Mouse (Mus musculus): ENCODE measurements at regions not wholly inside any gene's neighbourhood (a gene's known extent, or its start where the extent isn't known, plus 50 kb on each side); places are given as distances from the start of the nearest gene placed in this dataset.
A peak's percentile ranks its signal among the peaks of the same experiment; 100 is the strongest.

GRCm38 (mm10) chr8:82196504-82196903, 206.5 kb downstream of the Il15 start:
- no peak for ATAC-seq
- WGBS, result 71% methylated on average over 3 of the region's 3 CpGs
- no peaks in the 10 kb centered on the region for H3K27me3 ChIP-seq (replicated peaks; ENCODE audit: control insufficient read depth, insufficient read depth, low read length)

GRCm38 (mm10) chr8:82195112-82195511, 207.9 kb downstream of the Il15 start:
- Histone ChIP-seq H3K27ac (ENCODE audit: low read length) (no peak overlapping the region), H3K9me3 (ENCODE audit: control insufficient read depth, low read length) (no peaks in the 10 kb centered on the region), H3K36me3 (ENCODE audit: control insufficient read depth, insufficient read depth, low read length) (no peaks in the 10 kb centered on the region), H3K4me2 (ENCODE audit: low read depth, low read length) (no peak overlapping the region), H3K9ac (ENCODE audit: low read depth, low read length) (no peak overlapping the region), H3K27me3 (replicated peaks; ENCODE audit: control insufficient read depth, insufficient read depth, low read length) (no peaks in the 10 kb centered on the region), H3K4me3 (ENCODE audit: low read length) (no peak overlapping the region), H3K4me1 (ENCODE audit: control insufficient read depth, insufficient read depth, low read length) (no peaks in the 10 kb centered on the region)
- no peak for ATAC-seq
- 72% methylated on average over 5 of the region's 5 CpGs for WGBS

More at GRCm38 (mm10) chr8:82196504-82196903, 206.5 kb downstream of the Il15 start:
- no peaks in the 10 kb centered on the region for H3K9me3 ChIP-seq (ENCODE audit: control insufficient read depth, low read length)
- H3K4me2 ChIP-seq (ENCODE audit: low read depth, low read length), result no peak overlapping the region
- H3K4me1 ChIP-seq (ENCODE audit: control insufficient read depth, insufficient read depth, low read length), result no peaks in the 10 kb centered on the region
- H3K4me3 ChIP-seq (ENCODE audit: low read length), result no peak overlapping the region
- H3K36me3 ChIP-seq (ENCODE audit: control insufficient read depth, insufficient read depth, low read length), result no peaks in the 10 kb centered on the region
- H3K9ac ChIP-seq (ENCODE audit: low read depth, low read length), result no peak overlapping the region
- H3K27ac ChIP-seq (ENCODE audit: low read length), result no peak overlapping the region

DNA sequence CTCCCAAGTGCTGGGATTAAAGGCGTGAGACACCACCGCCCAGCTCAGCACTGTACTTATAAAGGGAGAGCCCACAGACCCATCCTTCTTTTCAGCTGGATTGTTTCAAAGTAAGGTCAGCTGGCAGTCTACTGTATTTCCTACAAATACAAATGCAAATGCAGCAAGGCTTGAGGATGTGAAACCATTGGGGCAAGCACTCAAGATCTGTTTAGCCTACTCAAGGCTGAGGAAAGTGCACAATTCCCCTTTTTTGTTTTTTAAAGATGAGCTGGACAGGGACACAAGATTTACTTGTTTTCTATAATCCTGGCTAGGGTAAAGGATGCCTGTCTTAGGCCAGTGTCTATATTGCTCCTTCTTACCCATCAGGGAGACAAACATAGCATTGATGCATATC, 212.0 kb downstream of the Il15 start:
- WGBS, result 95% methylated on average over 2 of the region's 2 CpGs
- Histone ChIP-seq H3K27me3 (replicated peaks; ENCODE audit: control insufficient read depth, insufficient read depth, low read length) (no peaks in the 10 kb centered on the region), H3K9me3 (ENCODE audit: control insufficient read depth, low read length) (no peaks in the 10 kb centered on the region), H3K9ac (ENCODE audit: low read depth, low read length) (no peak overlapping the region), H3K4me2 (ENCODE audit: low read depth, low read length) (no peak overlapping the region), H3K36me3 (ENCODE audit: control insufficient read depth, insufficient read depth, low read length) (no peaks in the 10 kb centered on the region), H3K27ac (ENCODE audit: low read length) (no peak overlapping the region), H3K4me1 (ENCODE audit: control insufficient read depth, insufficient read depth, low read length) (no peaks in the 10 kb centered on the region), H3K4me3 (ENCODE audit: low read length) (no peak overlapping the region)
- no peak for ATAC-seq

DNA sequence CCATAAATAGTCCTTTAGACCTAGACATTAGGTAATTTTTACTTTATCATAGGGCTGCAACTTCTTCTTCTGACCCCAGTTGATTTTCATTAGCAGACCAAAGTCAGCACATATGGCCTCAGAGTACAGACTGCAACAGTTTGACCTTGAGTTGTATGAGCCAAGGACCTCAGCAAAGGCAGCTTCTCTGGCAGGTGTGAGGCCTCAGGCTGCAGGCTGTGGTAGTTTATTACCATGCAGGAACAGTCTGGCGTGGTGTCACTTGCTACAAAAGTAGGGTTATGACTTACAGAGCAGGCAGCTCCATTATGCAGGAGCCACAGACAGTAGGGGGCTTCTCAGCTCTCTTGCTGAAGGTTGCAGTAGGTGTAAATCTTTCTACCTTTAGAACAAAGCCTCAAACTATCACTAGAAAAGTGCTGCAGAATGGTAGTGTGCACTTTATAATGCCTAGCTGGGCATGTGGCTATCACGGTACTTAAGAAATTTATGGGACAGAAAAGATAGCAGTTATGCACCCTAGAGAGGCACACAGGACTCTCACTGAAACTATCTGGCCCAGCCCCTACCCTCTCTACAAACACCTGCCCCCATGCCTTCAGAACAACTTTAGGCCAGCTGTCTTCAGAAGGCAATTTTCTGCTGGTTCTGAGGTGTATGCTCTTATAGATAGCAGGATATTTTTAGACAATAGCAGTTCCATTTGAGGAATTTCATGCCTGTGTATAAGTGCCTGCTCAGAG, 215.7 kb downstream of the Il15 start:
- 42% methylated on average over 2 of the region's 2 CpGs for WGBS
- no peak overlapping the region for H3K4me3 ChIP-seq (ENCODE audit: low read length)
- H3K4me2 ChIP-seq (ENCODE audit: low read depth, low read length), result no peak overlapping the region
- no peak overlapping the region for H3K27ac ChIP-seq (ENCODE audit: low read length)
- no peaks in the 10 kb centered on the region for H3K9me3 ChIP-seq (ENCODE audit: control insufficient read depth, low read length)
- H3K9ac ChIP-seq (ENCODE audit: low read depth, low read length), result no peak overlapping the region
- H3K36me3 ChIP-seq (ENCODE audit: control insufficient read depth, insufficient read depth, low read length), result no peaks in the 10 kb centered on the region
- no peaks in the 10 kb centered on the region for H3K27me3 ChIP-seq (replicated peaks; ENCODE audit: control insufficient read depth, insufficient read depth, low read length)
- peak; percentile 92 for ATAC-seq
- no peaks in the 10 kb centered on the region for H3K4me1 ChIP-seq (ENCODE audit: control insufficient read depth, insufficient read depth, low read length)

GRCm38 (mm10) chr8:82184022-82184421, 219.0 kb downstream of the Il15 start:
- H3K4me2 ChIP-seq (ENCODE audit: low read depth, low read length), result no peak overlapping the region
- ATAC-seq, result no peak

More at GRCm38 (mm10) chr8:82184022-82184421, 219.0 kb downstream of the Il15 start:
- Histone ChIP-seq H3K27ac (ENCODE audit: low read length) (no peak overlapping the region), H3K36me3 (ENCODE audit: control insufficient read depth, insufficient read depth, low read length) (no peaks in the 10 kb centered on the region), H3K4me3 (ENCODE audit: low read length) (no peak overlapping the region), H3K9ac (ENCODE audit: low read depth, low read length) (no peak overlapping the region), H3K27me3 (replicated peaks; ENCODE audit: control insufficient read depth, insufficient read depth, low read length) (no peaks in the 10 kb centered on the region), H3K4me1 (ENCODE audit: control insufficient read depth, insufficient read depth, low read length) (no peaks in the 10 kb centered on the region), H3K9me3 (ENCODE audit: control insufficient read depth, low read length) (no peaks in the 10 kb centered on the region)
